Mouse (Mus musculus): ENCODE data around the gene Nsf.

Nsf gene

GRCm38 (mm10) chr11:103941351-103941750, 12.5 kb downstream of the Nsf start:
- no peak for DNase-seq (ENCODE audit: low read depth)

- DNase-seq (ENCODE audit: low read depth): no peak
These were observed 13.0 kb downstream of the Nsf start for GRCm38 (mm10) chr11:103940887-103941286.

- DNase-seq (ENCODE audit: low read depth): no peak
These were observed 15.7 kb downstream of the Nsf start for GRCm38 (mm10) chr11:103937976-103938728.

- DNase-seq (ENCODE audit: low read depth): no peak
These were observed 16.4 kb downstream of the Nsf start for GRCm38 (mm10) chr11:103937451-103937850.

GRCm38 (mm10) chr11:103935717-103936116, 18.1 kb downstream of the Nsf start:
- no peak for DNase-seq (ENCODE audit: low read depth)

- no peak for DNase-seq (ENCODE audit: low read depth)
These were observed 20.0 kb downstream of the Nsf start for GRCm38 (mm10) chr11:103933886-103934285.

- DNase-seq (ENCODE audit: low read depth): no peak
These were observed 29.9 kb downstream of the Nsf start for GRCm38 (mm10) chr11:103923957-103924356.

GRCm38 (mm10) chr11:103923272-103923671, 30.6 kb downstream of the Nsf start:
- DNase-seq (ENCODE audit: low read depth): no peak

GRCm38 (mm10) chr11:103922812-103923211, 31.0 kb downstream of the Nsf start:
- no peak for DNase-seq (ENCODE audit: low read depth)

- no peak for DNase-seq (ENCODE audit: low read depth)
These were observed 33.2 kb downstream of the Nsf start for GRCm38 (mm10) chr11:103920665-103921064.

- no peak for DNase-seq (ENCODE audit: low read depth)
These were observed 37.0 kb downstream of the Nsf start for GRCm38 (mm10) chr11:103916807-103917206.

GRCm38 (mm10) chr11:103915686-103916085, 38.2 kb downstream of the Nsf start:
- no peak for DNase-seq (ENCODE audit: low read depth)

- peak; percentile 67 for DNase-seq (ENCODE audit: low read depth)
These were observed 42.8 kb downstream of the Nsf start for GRCm38 (mm10) chr11:103910993-103911585.

- no peak for DNase-seq (ENCODE audit: low read depth)
These were observed 43.3 kb downstream of the Nsf start for GRCm38 (mm10) chr11:103910531-103910930.

GRCm38 (mm10) chr11:103909809-103910208, 44.0 kb downstream of the Nsf start:
- no peak for DNase-seq (ENCODE audit: low read depth)

GRCm38 (mm10) chr11:103909396-103909795, 44.5 kb downstream of the Nsf start:
- DNase-seq (ENCODE audit: low read depth): no peak

GRCm38 (mm10) chr11:103906051-103906719, 47.7 kb downstream of the Nsf start:
- no peak for DNase-seq (ENCODE audit: low read depth)

- no peak for DNase-seq (ENCODE audit: low read depth)
These were observed 48.4 kb downstream of the Nsf start for GRCm38 (mm10) chr11:103905506-103905905.

GRCm38 (mm10) chr11:103901581-103901966, 52.3 kb downstream of the Nsf start:
- DNase-seq (ENCODE audit: low read depth): no peak

- DNase-seq (ENCODE audit: low read depth): no peak
These were observed 52.9 kb downstream of the Nsf start for GRCm38 (mm10) chr11:103900803-103901580.

- DNase-seq (ENCODE audit: low read depth): no peak
These were observed 56.7 kb downstream of the Nsf start for GRCm38 (mm10) chr11:103896966-103897750.

GRCm38 (mm10) chr11:103896056-103896455, 57.8 kb downstream of the Nsf start:
- DNase-seq (ENCODE audit: low read depth): no peak

All from naive thymus-derived CD4-positive, alpha-beta T cell, adult 2 months (primary cell).